Mouse (Mus musculus): ENCODE measurements around the gene Zbtb12. TPM values are rescaled to one million over a fixed set of nuclear protein-coding genes. Genes with fewer than 3 reads are reported as not detected.

Gene Zbtb12
- polyA plus RNA-seq, 2 experiments from 2014 or later = not detected

Other genes starting within 250 kb of the Zbtb12 start
- gene Prrt1, start 249.9 kb upstream of the Zbtb12 start, polyA plus RNA-seq (2017; shearing (Covaris generic)) = 1 to 10 TPM; 1.4 to 2.2 TPM
- gene Fkbpl, start 234.7 kb upstream of the Zbtb12 start, polyA plus RNA-seq (2017; shearing (Covaris generic)) = 1 to 10 TPM; 3.6 to 5.9 TPM
- gene Atf6b, start 232.3 kb upstream of the Zbtb12 start, polyA plus RNA-seq (2017; shearing (Covaris generic)) = 10 to 100 TPM; 15.2 to 20.2 TPM
- gene Tnxb, start 208.9 kb upstream of the Zbtb12 start, polyA plus RNA-seq (2017; shearing (Covaris generic)) = not detected
- not detected for gene C4b, start 135.6 kb upstream of the Zbtb12 start, polyA plus RNA-seq (2017; shearing (Covaris generic))
- gene Cyp21a1, start 74.9 kb upstream of the Zbtb12 start, polyA plus RNA-seq (2017; shearing (Covaris generic)) = not detected
- gene Stk19, start 42.5 kb upstream of the Zbtb12 start, polyA plus RNA-seq (2017; shearing (Covaris generic)) = 10 to 100 TPM; 24.4 to 46.0 TPM
- gene Dxo, start 42.5 kb upstream of the Zbtb12 start, polyA plus RNA-seq (2017; shearing (Covaris generic)) = 10 to 100 TPM; 28.8 to 33.4 TPM
- 10 to 100 TPM; 26.8 to 44.1 TPM for gene Skiv2l, start 29.3 kb upstream of the Zbtb12 start, polyA plus RNA-seq (2017; shearing (Covaris generic))
- 10 to 100 TPM; 33.2 to 44.8 TPM for gene Nelfe, start 29.1 kb upstream of the Zbtb12 start, polyA plus RNA-seq (2017; shearing (Covaris generic))
- gene Cfb, start 17.0 kb upstream of the Zbtb12 start, polyA plus RNA-seq (2017; shearing (Covaris generic)) = under 1 TPM; 0.27 to 0.61 TPM
- not detected for gene Gm20547, start 2.6 kb downstream of the Zbtb12 start, polyA plus RNA-seq (2017; shearing (Covaris generic))
- gene C2, start 18.8 kb downstream of the Zbtb12 start, polyA plus RNA-seq (2017; shearing (Covaris generic)) = 1 to 10 TPM; 1.1 to 2.5 TPM
- gene Ehmt2, start 19.0 kb downstream of the Zbtb12 start, polyA plus RNA-seq (2017; shearing (Covaris generic)) = 10 to 100 TPM; 21.8 to 30.5 TPM
- gene Slc44a4, start 35.0 kb downstream of the Zbtb12 start, polyA plus RNA-seq (2017; shearing (Covaris generic)) = not detected
- gene Neu1, start 51.8 kb downstream of the Zbtb12 start, polyA plus RNA-seq (2017; shearing (Covaris generic)) = 10 to 100 TPM; 32.5 to 40.6 TPM
- gene Hspa1b, start 79.8 kb downstream of the Zbtb12 start, polyA plus RNA-seq (2017; shearing (Covaris generic)) = 1 to 10 TPM in 1 of 2 experiments, under 1 TPM in 1; 0.84 to 3.7 TPM
- gene Gm20481, start 90.4 kb downstream of the Zbtb12 start, polyA plus RNA-seq (2017; shearing (Covaris generic)) = 1 to 10 TPM in 1 of 2 experiments, not detected in 1; 3.1 TPM
- 1 to 10 TPM in 1 of 2 experiments, not detected in 1; 1.1 TPM for gene Hspa1a, start 92.7 kb downstream of the Zbtb12 start, polyA plus RNA-seq (2017; shearing (Covaris generic))
- gene Hspa1l, start 93.2 kb downstream of the Zbtb12 start, polyA plus RNA-seq (2017; shearing (Covaris generic)) = 1 to 10 TPM in 1 of 2 experiments, under 1 TPM in 1; 0.17 to 1.3 TPM
- gene Lsm2, start 102.4 kb downstream of the Zbtb12 start, polyA plus RNA-seq (2017; shearing (Covaris generic)) = 10 to 100 TPM; 51.4 to 54.8 TPM
- 10 to 100 TPM; 28.4 to 31.6 TPM for gene Vars, start 121.5 kb downstream of the Zbtb12 start, polyA plus RNA-seq (2017; shearing (Covaris generic))
- gene Vwa7, start 137.1 kb downstream of the Zbtb12 start, polyA plus RNA-seq (2017; shearing (Covaris generic)) = under 1 TPM; 0.12 to 0.14 TPM
- 1 to 10 TPM; 2.7 to 2.8 TPM for gene Sapcd1, start 148.5 kb downstream of the Zbtb12 start, polyA plus RNA-seq (2017; shearing (Covaris generic))
- 1 to 10 TPM; 1.8 to 2.5 TPM for gene Msh5, start 167.3 kb downstream of the Zbtb12 start, polyA plus RNA-seq (2017; shearing (Covaris generic))
- 100 to 1,000 TPM; 490 to 619 TPM for gene Clic1, start 170.5 kb downstream of the Zbtb12 start, polyA plus RNA-seq (2017; shearing (Covaris generic))
- gene Ddah2, start 179.6 kb downstream of the Zbtb12 start, polyA plus RNA-seq (2017; shearing (Covaris generic)) = 1 to 10 TPM; 1.1 to 6.3 TPM
- not detected for gene Ly6g6c, start 185.9 kb downstream of the Zbtb12 start, polyA plus RNA-seq (2017; shearing (Covaris generic))
- not detected for gene Mpig6b, start 186.7 kb downstream of the Zbtb12 start, polyA plus RNA-seq (2017; shearing (Covaris generic))
- not detected for gene Ly6g6e, start 197.4 kb downstream of the Zbtb12 start, polyA plus RNA-seq (2017; shearing (Covaris generic))
- not detected for gene Ly6g6d, start 198.6 kb downstream of the Zbtb12 start, polyA plus RNA-seq (2017; shearing (Covaris generic))
- not detected for gene Ly6g6f, start 206.1 kb downstream of the Zbtb12 start, polyA plus RNA-seq (2017; shearing (Covaris generic))
- gene Abhd16a, start 209.8 kb downstream of the Zbtb12 start, polyA plus RNA-seq (2017; shearing (Covaris generic)) = 10 to 100 TPM; 23.5 to 27.2 TPM
- not detected for gene Ly6g5c, start 228.8 kb downstream of the Zbtb12 start, polyA plus RNA-seq (2017; shearing (Covaris generic))
- gene Ly6g5b, start 235.9 kb downstream of the Zbtb12 start, polyA plus RNA-seq (2017; shearing (Covaris generic)) = 1 to 10 TPM; 2.5 to 2.8 TPM
- gene Gpank1, start 242.0 kb downstream of the Zbtb12 start, polyA plus RNA-seq (2017; shearing (Covaris generic)) = 10 to 100 TPM; 80.4 to 86.0 TPM
- 100 to 1,000 TPM; 243 to 284 TPM for gene Csnk2b, start 242.6 kb downstream of the Zbtb12 start, polyA plus RNA-seq (2017; shearing (Covaris generic))
- gene D17H6S53E, start 246.9 kb downstream of the Zbtb12 start, polyA plus RNA-seq (2017; shearing (Covaris generic)) = 10 to 100 TPM; 24.2 to 33.4 TPM